Mouse (Mus musculus): ENCODE data around the gene Usp39.

- TF ChIP-seq POLR2A (IDR thresholded peaks at IDR 0.05; ENCODE audit: borderline replicate concordance, low read depth, low read length) (no peak), CTCF (IDR thresholded peaks at IDR 0.05; ENCODE audit: low read depth, low read length) (no peak)
These were observed 30.0 kb upstream of the Usp39 start for GRCm38 (mm10) chr6:72374820-72375563.
